Mouse (Mus musculus) left cerebral cortex, postnatal 25 days (tissue): ENCODE data around the gene Gm28778. TPM values are rescaled to one million over a fixed set of nuclear protein-coding genes. Genes with fewer than 3 reads are reported as not detected.
A peak's percentile ranks its signal among the peaks of the same experiment; 100 is the strongest.
"Not testable (repeated sequence)": the region's sequence is repeated elsewhere in the genome, so short reads cannot be mapped to it uniquely, and the experiment has no call there.

Experiments used
- DNase-seq, 2 experiments: peaks; one replicate each; pipeline ENCODE4 v3.0.0; 2022; ENCODE audit warnings: low spot score in 2 of 2, mixed read lengths in 1 of 2
- intact Hi-C: fragments of 180-260 bp; cut with DNase I; formaldehyde crosslinking; loops from one replicate; pipeline ENCODE4 v1.15.1; 2025
- total RNA-seq, 2 experiments: library from RNA; stranded (reverse); gene quantifications; 2 replicates each; pipeline ENCODE4 v1.2.3; 2021

Gm28778 gene
- total RNA-seq: 1 to 10 TPM in 1 of 2 experiments, not detected in 1; 1.1 TPM

DNA sequence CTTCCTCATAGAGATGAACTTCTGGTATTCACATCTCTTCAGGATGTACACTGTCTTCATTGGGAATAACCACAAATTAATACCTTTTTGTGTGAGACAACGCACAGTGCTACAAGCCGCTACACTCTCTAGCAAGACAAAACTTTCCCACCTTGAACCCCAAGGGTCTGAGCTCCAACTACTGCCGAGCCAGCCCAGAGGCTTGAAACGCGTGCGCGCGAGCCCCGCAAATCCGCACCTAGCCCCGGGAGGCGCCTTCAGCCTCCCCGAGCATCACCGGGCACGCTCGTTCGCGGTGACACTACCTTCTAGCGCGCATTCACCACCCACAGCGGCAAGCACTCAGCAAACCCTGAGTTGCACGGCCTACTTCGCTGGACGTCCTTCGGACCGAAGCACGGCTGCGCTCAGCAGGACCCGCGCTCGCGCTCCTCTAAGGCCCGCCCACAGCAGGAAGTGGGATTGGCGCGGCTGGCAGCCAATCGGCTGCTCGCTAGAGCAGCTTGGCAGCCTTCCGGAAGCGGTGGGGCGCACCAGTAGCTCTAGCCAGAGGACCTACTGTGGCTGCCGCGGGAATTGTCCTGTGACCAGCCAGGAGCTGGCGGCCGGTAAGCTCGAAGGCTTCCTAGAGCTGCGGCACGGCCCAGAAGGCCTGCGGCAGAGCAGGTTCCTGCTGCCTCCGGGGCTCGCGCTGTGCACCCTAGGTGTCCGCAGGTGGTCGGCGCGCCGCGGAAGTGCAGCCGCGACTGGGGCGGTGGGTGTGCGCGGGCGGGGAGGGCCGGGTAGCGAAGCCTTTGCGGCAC is at the start of gene Gm28778, which contains the start of the genes Pms1 and Ormdl1:
Gene Gm28778 (plus strand): TSS at position 531 of the 803 bp plus-strand sequence.
Gene Pms1 (minus strand): TSS at position 438 of the 803 bp plus-strand sequence.
Gene Ormdl1 (plus strand): TSS at position 515 of the 803 bp plus-strand sequence.
- intact Hi-C loops: loop anchor here (1.0 kb wide), 1 partner anchor 17 kb away; the partner anchor contains the start of gene Osgepl1
- DNase-seq: peak; percentile 97

DNA sequence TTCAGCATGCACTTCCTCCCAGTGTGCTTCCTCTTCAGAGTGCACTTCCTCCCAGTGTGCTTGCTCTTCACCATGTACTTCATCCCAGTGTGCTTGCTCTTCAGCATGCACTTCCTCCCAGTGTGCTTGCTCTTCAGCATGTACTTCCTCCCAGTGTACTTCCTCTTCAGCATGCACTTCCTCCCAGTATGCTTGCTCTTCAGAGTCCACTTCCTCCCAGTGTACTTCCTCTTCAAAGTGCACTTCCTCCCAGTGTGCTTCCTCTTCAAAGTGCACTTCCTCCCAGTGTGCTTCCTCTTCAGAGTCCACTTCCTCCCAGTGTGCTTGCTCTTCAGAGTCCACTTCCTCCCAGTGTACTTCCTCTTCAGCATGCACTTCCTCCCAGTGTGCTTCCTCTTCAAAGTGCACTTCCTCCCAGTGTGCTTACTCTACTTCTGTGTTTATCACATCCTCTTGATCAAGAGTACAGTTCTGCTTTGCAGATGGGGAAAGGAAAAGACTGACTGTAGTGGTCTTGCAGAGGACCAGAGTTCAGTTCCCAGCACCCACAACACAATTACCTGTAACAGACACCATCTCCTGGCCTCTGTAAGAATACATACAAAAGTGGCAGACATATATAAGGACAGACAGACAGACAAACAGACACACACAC is 31.8 kb upstream of the Gm28778 start:
- intact Hi-C loops: not testable (repeated sequence)

DNA sequence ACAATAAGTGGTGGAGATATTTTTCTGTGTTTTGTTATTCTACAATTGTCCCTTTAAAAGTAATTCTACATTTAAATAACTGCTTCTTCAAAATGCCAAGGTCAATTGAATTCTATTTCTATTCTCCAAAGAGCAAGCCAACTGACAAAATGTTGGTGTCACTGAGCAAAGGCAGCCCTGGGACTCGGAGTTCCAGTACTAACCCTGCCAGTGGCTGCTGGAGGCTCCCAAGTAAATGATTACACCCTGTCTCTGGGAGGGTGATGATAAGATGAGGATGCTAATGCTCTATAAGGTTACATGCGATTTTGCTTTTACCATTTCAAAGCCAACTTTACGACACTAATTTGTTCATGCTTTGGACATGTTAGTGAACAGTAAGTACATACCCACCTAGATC is 27.0 kb upstream of the Gm28778 start:
- DNase-seq: no peak
- intact Hi-C loops: loop anchor here (10.0 kb wide), 1 partner anchor 315 kb away; no protein-coding TSS in a partner anchor

More for the DNA sequence above, 31.8 kb upstream of the Gm28778 start:
- not testable (repeated sequence) for DNase-seq

DNA sequence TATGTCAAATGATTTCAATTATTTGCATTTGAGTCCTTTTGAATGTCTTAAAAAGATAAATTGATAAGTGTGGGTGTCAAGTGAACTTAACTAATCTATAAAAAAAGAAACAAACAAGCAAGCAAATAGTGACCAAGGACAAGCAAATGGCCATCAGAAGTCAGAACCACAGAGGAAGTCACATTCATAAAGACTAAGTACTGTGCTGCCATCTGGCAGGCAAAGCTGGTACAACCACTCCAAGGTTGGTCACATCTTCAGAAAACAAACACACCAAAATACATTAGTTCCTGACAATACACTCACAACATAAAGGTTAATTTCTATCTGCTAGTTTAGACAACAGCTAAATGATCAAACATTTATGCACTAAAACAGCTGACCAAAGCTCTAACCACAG is 24.3 kb upstream of the Gm28778 start:
- DNase-seq: peak; percentile 48 to 50
- intact Hi-C loops: loop anchor here (1.0 to 10.0 kb wide), 2 partner anchors 219 to 318 kb away; no protein-coding TSS in a partner anchor

DNA sequence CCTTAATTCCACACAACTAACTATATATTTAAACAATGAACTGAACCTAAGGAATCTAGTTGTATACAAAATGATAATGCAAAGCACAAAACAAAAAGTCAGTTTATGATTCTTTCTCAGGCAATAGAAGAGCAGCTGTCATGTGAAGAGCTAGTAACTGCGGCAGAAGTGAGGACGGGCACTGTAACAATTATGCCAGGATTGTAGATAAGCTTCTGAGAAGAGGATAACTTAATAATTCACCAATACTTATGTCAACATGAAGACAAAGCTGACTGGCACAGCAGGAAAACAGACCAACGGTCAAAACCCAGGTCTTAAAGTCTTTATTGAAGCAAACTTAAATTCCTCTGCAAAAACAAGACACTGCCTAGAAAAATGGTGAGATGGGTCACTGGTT is 5.7 kb upstream of the Gm28778 start:
- intact Hi-C loops: no loop called here

DNA sequence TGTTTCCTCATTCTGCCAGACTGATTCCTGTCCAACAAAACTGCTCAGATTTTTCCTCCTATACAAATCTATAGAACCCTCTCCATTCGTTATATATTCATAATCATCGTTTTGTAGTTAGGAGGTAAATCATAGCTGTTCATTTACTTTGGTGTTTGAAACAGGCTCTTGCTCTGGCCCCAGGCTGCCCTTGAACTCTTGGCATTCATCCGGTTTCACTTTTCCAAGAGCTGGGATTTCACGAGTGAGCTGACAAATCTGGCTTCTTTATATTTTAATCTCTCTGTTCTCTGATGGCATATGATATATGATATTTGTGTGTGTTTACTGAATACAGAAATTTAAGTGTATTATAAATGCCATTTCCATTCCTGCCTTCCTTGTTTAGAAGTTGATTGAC is 3.6 kb downstream of the Gm28778 start:
- no peak for DNase-seq
- intact Hi-C loops: no loop called here

More for the DNA sequence above, 5.7 kb upstream of the Gm28778 start:
- DNase-seq: no peak

DNA sequence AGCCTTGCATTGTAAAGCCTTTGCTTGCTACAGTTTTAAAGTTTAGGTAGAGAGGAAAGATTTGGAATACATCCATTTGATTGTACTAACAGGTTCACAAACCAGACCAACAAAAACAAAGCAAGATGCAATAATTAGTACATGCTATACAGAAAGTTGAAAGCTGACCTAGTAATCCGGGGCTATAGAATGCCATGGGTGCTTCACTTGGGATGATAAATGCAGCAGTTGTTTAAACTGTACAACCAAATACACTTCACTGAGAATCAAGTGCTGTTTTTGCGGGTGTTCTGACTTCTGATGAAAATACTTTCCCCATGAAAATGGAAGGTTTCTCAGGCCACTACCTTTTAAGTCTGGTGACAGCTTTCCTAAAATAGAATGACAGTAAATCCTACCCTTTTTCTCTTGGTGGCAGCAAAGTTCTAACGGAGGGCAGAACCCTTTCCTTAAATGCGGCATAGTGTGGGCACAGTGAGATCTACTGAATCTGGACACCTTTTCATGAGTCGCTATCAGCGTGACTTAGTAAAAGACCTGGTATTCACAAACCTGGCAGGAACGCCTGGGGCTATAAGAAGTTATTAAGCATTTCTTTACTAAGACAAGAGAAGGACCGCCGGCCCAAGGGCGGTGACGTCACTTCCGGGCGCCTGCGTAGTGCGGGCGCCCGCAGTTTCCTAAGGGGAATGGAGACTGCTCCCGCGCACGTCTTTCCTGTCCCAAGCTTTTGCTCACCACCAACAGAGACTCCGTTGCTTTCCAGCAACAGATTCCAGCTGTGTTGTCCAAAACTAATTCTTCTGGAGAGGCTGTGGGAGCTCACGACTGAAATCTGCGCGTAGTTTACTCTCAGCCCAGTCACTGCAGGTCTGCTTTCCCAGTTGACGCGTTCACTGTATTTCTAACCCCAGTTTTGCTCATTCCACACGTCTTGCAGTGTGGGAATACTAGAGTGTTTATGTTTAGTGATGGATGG is 16.4 kb downstream of the Gm28778 start, which contains the start of gene Osgepl1:
Gene Osgepl1 (plus strand): TSS at position 636 of the 979 bp plus-strand sequence.
- peak; percentile 87 to 88 for DNase-seq

DNA sequence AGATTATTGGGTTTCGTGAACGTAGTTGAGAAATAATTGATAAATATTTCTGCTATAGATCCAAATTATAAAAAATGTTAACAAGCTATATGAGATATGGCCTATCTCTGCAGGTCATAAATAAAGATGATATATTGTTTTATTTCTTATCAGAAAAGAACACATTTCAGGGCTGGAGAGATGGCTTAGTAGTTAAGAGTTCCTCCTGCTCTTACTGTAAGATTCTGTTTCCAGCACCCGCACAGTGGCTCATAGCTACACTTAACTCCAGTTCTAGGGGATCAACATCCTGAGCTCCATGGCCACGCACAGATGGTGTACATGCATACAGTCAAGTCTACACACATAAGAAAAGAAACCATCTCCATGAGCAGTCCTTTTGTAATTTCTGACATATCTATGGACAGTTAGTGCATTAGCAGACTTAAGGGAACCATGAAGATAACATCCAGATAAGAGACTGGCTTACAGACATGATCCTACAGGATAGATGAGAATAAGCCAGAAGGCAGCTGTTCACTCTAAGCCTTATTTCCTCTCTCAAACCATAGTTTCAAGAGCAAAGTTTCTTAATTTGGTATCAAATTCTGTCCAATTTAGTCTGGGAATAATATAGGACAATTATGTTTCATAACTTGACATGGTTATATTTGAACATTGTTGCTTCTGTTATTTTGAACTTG is 24.9 kb downstream of the Gm28778 start:
- DNase-seq: no peak
- intact Hi-C loops: no loop called here

More for the DNA sequence above, 16.4 kb downstream of the Gm28778 start, which contains the start of gene Osgepl1:
- intact Hi-C loops: loop anchor here (1.0 kb wide), 1 partner anchor 16 kb away; the partner anchor contains the start of genes Gm28778, Ormdl1 and Pms1

DNA sequence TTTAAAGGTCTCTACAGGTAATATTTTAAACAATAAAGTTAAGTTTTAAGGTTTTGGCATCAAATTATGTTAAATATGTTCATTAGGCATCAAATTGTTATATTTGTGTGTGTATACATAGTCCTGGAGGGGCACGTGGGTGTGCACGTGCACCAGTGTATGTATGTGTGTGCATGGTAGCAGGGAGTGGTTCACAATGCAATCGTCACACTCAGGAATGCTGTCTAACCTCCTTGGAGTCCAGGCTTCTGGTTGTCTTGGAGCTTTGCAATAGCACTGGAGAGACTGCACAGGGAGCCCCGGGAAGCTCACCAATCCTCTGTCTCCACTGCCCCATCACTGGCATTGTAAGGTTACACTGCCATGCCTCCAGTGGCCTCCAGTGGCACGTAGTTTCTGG is 26.3 kb downstream of the Gm28778 start:
- intact Hi-C loops: no loop called here
- no peak for DNase-seq

DNA sequence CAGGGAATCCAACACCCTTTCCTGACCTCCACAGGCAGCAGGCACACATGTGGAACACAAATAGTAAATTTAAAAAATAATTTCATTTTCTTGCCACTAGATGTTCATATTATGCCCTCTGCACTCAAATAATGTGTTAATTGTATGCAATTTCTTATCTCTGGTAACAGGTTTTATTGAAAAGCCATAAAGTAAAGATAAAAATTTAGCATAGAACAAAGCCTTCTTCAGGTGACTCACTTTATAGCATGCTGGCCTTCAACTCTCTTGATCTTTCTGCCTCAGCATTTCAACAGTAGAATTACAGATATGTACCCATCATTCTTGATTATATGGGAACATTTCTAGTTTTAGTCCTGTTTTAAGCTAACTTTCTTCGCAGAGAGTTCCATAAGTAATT is 27.4 kb downstream of the Gm28778 start:
- intact Hi-C loops: no loop called here
- no peak for DNase-seq

DNA sequence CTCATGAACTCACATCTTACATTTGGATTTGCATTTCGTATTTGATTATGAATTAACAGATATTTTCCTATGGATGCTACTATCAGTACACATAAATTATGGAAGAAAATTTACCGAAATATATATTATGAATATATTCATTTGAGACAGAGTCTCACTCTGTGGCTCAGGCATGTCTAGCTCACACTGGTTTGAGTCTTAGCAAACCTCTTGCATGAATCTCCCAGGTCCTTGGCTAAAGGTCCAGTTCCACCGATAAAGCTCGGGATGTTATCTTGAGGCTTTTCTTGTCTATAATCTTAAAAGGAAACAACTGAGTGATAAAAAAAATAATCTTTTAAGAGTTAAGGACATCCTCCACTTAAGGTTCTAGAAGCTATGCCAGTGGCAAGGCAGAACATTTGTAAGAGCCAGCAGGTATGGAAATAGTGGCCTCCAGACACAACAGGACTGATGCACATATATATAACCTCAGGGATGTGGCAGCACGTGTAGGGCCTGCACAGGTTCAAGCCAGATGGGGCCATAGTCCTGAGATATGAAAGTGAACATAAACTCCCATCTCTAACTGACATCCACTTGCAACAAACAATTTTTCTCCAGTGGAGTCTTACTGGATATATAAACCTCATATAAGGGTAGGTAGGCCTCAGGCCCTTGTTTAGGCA is 28.1 kb downstream of the Gm28778 start:
- no peak for DNase-seq
- intact Hi-C loops: no loop called here

DNA sequence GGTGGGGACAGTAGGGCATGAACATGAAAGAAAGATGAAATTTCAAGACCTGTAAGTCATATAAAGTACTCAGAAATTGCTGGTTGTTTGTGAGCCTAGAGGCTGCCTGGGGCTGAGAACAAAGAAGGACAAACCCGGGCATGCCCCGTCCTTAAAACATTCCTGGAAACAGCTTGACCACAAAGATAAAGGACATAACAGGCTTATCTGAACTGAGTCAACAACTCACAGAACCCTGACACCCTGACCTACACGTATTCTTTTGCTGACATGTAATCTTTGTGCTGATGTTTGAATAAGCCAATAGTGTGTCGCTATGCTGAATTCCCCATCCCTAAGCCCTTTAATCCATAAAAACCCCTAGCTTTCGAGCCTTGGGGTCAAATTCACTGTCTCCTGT is 36.6 kb downstream of the Gm28778 start:
- intact Hi-C loops, DNase-seq: not testable (repeated sequence)

DNA sequence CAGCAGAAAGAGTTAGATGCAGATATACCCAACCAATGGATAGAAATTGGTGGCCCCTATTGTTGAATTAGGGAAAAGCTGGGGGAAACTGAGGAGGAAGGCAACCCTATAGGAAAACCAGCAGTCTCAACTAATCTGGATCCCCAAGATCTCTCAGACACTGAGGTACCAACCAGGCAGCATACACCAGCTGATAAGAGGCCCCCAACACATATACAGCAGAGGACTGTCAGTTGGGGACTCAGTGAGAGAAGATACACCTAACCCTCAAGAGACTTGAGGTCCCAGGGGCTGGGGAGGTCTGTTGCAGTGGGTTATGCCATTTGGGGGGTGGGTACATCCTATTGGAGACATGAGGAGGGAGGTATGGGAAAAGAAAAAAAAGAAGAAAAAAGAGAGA is 38.6 kb downstream of the Gm28778 start:
- no peak for DNase-seq
- intact Hi-C loops: no loop called here

DNA sequence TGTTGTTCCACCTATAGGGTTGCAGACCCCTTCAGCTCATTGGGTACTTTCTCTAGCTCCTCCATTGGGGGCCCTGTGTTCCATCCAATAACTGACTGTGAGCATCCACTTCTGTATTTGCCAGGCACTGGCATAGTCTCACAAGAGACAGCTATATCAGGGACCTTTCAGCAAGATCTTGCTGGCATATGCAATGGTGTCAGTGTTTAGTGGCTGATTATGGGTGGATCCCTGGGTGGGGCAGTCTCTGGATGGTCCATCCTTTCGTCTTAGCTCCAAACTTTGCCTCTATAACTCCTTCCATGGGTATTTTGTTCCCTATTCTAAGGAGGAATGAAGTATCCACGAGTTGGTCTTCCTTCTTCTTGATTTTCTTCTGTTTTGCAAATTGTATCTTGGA is 40.5 kb downstream of the Gm28778 start:
- intact Hi-C loops, DNase-seq: not testable (repeated sequence)

DNA sequence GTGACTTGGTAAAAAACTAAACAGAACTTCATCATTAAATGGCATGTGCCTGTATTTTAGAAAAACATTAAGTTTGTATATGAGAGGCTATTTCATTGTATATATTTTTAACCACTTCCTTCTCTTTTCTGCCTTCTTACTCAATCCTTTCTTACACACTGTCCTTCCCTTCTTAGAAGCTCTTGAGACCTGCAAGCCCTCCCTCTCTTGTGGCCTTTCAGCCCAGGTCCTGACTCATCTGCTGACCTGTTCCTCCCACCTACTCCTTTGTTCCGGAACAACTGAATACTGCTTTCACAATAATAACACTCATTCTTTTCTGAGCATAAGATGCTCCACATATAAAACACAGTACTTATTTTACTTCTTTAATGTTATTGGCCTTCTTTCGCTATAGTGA is 44.2 kb downstream of the Gm28778 start:
- no peak for DNase-seq
- intact Hi-C loops: no loop called here

DNA sequence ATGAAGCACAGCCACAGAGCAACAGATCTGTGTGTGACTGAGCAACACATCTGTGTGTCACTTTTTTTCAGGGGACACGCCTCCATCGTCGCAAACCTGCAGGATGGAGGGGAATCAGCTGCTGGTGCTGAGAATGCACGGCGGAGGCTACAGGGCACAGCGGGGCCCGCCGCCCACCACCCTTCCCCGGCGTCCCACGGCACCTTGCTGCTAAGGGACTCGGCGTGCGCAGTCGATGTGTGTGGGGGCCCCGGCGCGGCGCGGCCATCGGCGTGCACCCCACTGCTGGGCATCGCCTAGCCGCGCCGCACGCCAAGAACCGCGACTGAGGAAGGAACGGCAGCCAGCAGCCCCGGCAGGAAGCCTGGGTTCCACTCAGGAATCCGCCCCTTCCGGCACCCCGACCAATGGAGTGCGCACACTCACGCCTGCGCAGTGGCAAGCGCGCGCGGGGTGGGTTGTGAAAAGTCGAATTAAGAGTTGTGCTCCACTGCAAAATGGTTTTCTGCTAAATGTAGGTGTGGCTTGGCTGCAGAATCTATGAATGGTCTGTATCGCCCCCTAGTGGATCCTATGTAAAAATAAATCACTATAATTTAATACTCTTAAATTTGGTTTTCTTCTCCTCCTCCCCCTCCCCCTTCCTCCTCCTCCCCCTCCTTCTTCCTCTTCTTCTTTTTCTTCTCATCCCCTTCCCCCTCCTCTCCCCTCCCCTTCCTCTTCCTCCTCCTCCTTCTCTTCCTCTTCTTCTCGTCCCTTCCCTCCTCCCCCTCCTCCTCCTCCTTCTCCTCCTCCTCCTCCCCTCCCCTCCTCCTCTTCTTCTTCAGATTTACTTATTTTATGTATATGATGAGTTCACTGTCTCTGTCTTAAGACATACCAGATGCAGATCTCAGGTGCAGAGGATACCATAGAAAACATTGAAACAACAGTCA is 55.7 kb downstream of the Gm28778 start, which contains the start of the genes Asdurf, Gm28551 and Asnsd1:
Gene Asdurf (minus strand): TSS at position 293 of the 935 bp plus-strand sequence.
Gene Gm28551 (minus strand): TSS at position 341 of the 935 bp plus-strand sequence.
Gene Asnsd1 (minus strand): TSS at position 426 of the 935 bp plus-strand sequence.
- peak; percentile 95 to 98 for DNase-seq
- intact Hi-C loops: loop anchor here (2.0 kb wide), 1 partner anchor 300 kb away; no protein-coding TSS in a partner anchor

DNA sequence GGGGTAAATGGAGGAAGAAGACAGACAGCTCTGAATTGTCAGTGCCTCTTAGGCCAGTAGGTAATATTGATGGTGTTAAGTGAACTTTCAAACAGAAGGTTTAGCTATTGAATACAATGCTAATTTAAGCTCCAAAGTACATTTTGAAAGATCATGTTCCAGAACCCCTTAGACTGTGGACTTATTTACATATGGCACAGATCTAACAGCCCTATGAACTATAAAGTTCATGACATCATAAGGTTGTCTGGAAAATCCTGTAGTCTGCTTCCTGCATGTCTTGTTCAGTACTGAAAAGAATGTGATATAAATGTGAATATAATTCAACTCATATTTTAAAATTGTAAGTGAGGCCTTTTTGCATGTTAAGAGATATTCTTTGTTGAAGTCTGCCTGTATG is 62.1 kb downstream of the Gm28778 start:
- DNase-seq: no peak
- intact Hi-C loops: no loop called here
